Mouse (Mus musculus): ENCODE measurements at regions not wholly inside any gene's neighbourhood (a gene's known extent, or its start where the extent isn't known, plus 50 kb on each side); places are given as distances from the start of the nearest gene placed in this dataset.
A peak's percentile ranks its signal among the peaks of the same experiment; 100 is the strongest.

GRCm38 (mm10) chr3:145705317-145705716, 53.2 kb upstream of the Ddah1 start:
- no peak for ATAC-seq (ENCODE audit: low FRiP score, low read depth)
- H3K27ac ChIP-seq (replicated peaks), result no peak overlapping the region
- no peaks in the 10 kb centered on the region for H3K9me3 ChIP-seq
- H3K4me1 ChIP-seq (replicated peaks), result no peaks in the 10 kb centered on the region
- H3K4me2 ChIP-seq, result no peak overlapping the region
- no peak overlapping the region for H3K4me3 ChIP-seq
- no peaks in the 10 kb centered on the region for H3K27me3 ChIP-seq
- no peak overlapping the region for H3K9ac ChIP-seq
- WGBS, result 72% methylated on average over 5 of the region's 5 CpGs
- H3K36me3 ChIP-seq, result no peaks in the 10 kb centered on the region

GRCm38 (mm10) chr3:145704054-145704453, 54.3 kb upstream of the Ccn1 start:
- H3K9ac ChIP-seq, result no peak overlapping the region
- H3K27ac ChIP-seq (replicated peaks), result no peak overlapping the region
- no peaks in the 10 kb centered on the region for H3K36me3 ChIP-seq
- H3K4me2 ChIP-seq, result no peak overlapping the region
- H3K9me3 ChIP-seq, result no peaks in the 10 kb centered on the region
- 75% methylated on average over 9 of the region's 9 CpGs for WGBS
- H3K4me1 ChIP-seq (replicated peaks), result no peaks in the 10 kb centered on the region
- H3K27me3 ChIP-seq, result no peaks in the 10 kb centered on the region
- H3K4me3 ChIP-seq, result no peak overlapping the region
- ATAC-seq (ENCODE audit: low FRiP score, low read depth), result no peak

- Histone ChIP-seq H3K9me3 (no peaks in the 10 kb centered on the region), H3K27me3 (no peaks in the 10 kb centered on the region), H3K36me3 (no peaks in the 10 kb centered on the region), H3K4me1 (replicated peaks) (no peaks in the 10 kb centered on the region), H3K9ac (no peak overlapping the region), H3K27ac (replicated peaks) (no peak overlapping the region), H3K4me3 (no peak overlapping the region), H3K4me2 (0 out of 2 replicates have a peak overlapping the region, but pooled peaks have one; percentile 7)
- 15% methylated on average over 11 of the region's 11 CpGs for WGBS
- 0 out of 2 replicates have a peak, but pooled peaks have one; percentile 37 for ATAC-seq (ENCODE audit: low FRiP score, low read depth)
Observed at GRCm38 (mm10) chr3:145703411-145703924, 53.7 kb upstream of the Ccn1 start.

- H3K9ac ChIP-seq, result no peak overlapping the region
- no peak overlapping the region for H3K4me3 ChIP-seq
- no peaks in the 10 kb centered on the region for H3K9me3 ChIP-seq
- no peaks in the 10 kb centered on the region for H3K36me3 ChIP-seq
- no peak for ATAC-seq (ENCODE audit: low FRiP score, low read depth)
- no peak overlapping the region for H3K27ac ChIP-seq (replicated peaks)
- H3K4me2 ChIP-seq, result no peak overlapping the region
- H3K27me3 ChIP-seq, result no peaks in the 10 kb centered on the region
- H3K4me1 ChIP-seq (replicated peaks), result no peaks in the 10 kb centered on the region
- 70% methylated on average over 5 of the region's 5 CpGs for WGBS
Observed at GRCm38 (mm10) chr3:145702739-145703138, 53.0 kb upstream of the Ccn1 start.

- H3K27me3 ChIP-seq, result no peaks in the 10 kb centered on the region
- H3K27ac ChIP-seq (replicated peaks), result no peak overlapping the region
- H3K4me1 ChIP-seq (replicated peaks), result no peaks in the 10 kb centered on the region
- 88% methylated on average over 6 of the region's 6 CpGs for WGBS
- ATAC-seq (ENCODE audit: low FRiP score, low read depth), result no peak
- H3K9ac ChIP-seq, result no peak overlapping the region
- H3K9me3 ChIP-seq, result no peaks in the 10 kb centered on the region
- H3K36me3 ChIP-seq, result no peaks in the 10 kb centered on the region
- no peak overlapping the region for H3K4me2 ChIP-seq
- H3K4me3 ChIP-seq, result no peak overlapping the region
Observed at GRCm38 (mm10) chr3:145701945-145702344, 52.2 kb upstream of the Ccn1 start.
